Mouse (Mus musculus) limb, embryonic 12.5 days (tissue): ENCODE data around the gene Tia1. TPM values are rescaled to one million over a fixed set of nuclear protein-coding genes. Genes with fewer than 3 reads are reported as not detected.

Source experiments
- ATAC-seq: fragments of 200-750 bp; cut with Nextera tagmentation; 2 replicates; pipeline ENCODE4 v1.8.0; 2017; ENCODE audit warnings: low read depth, moderate TSS enrichment; ENCODE audit not compliant: insufficient number of reproducible peaks, insufficient read depth, low FRiP score, low TSS enrichment
- H3K27ac ChIP-seq: fragments of 300-500 bp; sonication (generic); 2 replicates; pipeline ENCODE4 v1.5.1; 2016; ENCODE audit warnings: mild to moderate bottlenecking, moderate library complexity
- H3K27me3 ChIP-seq: fragments of 300-500 bp; sonication (generic); 2 replicates; pipeline ENCODE4 v1.6.1; 2016; ENCODE audit warnings: mild to moderate bottlenecking, moderate library complexity
- H3K36me3 ChIP-seq: fragments of 300-500 bp; sonication (generic); 2 replicates; pipeline ENCODE4 v1.6.1; 2016; ENCODE audit warnings: mild to moderate bottlenecking, moderate library complexity
- H3K4me1 ChIP-seq: fragments of 300-500 bp; sonication (generic); replicated peaks from 2 replicates; pipeline ENCODE4 v1.6.1; 2016
- H3K4me2 ChIP-seq: fragments of 300-500 bp; sonication (generic); 2 replicates; pipeline ENCODE4 v1.6.1; 2016; ENCODE audit warnings: mild to moderate bottlenecking, moderate library complexity
- H3K4me3 ChIP-seq: fragments of 300-500 bp; sonication (generic); replicated peaks from 2 replicates; pipeline ENCODE4 v1.5.1; 2016; ENCODE audit warnings: mild to moderate bottlenecking
- H3K9ac ChIP-seq: fragments of 300-500 bp; sonication (generic); replicated peaks from 2 replicates; pipeline ENCODE4 v1.6.1; 2016; ENCODE audit warnings: mild to moderate bottlenecking, moderate library complexity
- H3K9me3 ChIP-seq: fragments of 300-500 bp; sonication (generic); 2 replicates; pipeline ENCODE4 v1.6.1; 2016; ENCODE audit warnings: mild to moderate bottlenecking, moderate library complexity
- WGBS: fragments of 180-500 bp; shearing (Covaris S2); methylation state at CpG from one replicate; pipeline ENCODE4 v1.1.7; 2016; 5-methylcytosine and 5-hydroxymethylcytosine counted together
- polyA plus RNA-seq: library from polyadenylated mRNA; unstranded; fragments of >200 nt; fragmentation: Nextera tagmentation; extraction: Ambion mirVana; gene quantifications from 2 replicates; pipeline ENCODE4 v1.2.1, GENCODE M21; 2016

Tia1 gene
- polyA plus RNA-seq, 1 experiment from 2014 or later, result 331 TPM

DNA sequence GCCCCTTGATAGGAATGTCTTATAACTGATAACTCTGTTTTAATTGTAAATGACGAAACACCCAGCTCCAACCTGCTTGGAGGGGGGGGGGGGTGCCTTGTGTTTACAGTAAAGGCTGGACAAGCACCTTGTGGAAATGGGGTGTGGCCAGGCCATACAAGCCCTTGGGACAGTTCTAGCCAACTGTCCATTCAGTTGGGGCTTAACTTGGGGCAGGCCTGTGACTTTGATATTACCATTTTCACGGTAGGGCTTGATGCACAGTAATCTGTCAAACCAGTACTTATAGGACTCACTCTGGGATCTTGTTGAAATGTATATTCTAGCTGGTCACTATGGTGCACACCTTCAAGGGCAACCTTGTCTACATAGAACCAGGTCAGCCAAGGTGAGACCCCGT, 67.3 kb downstream of the Tia1 start:
- Histone ChIP-seq H3K4me3 (peak overlapping the region; percentile 38; the same call in 1 of the 2 replicates), H3K36me3 (peaks cover 31% of the 10 kb centered on the region; the same call in 1 of the 2 replicates), H3K9ac (no peak overlapping the region), H3K9me3 (no peaks in the 10 kb centered on the region), H3K27ac (peak overlapping the region; percentile 86; the same call in 1 of the 2 replicates), H3K4me2 (peak overlapping the region; percentile 67; the same call in 1 of the 2 replicates), H3K27me3 (no peaks in the 10 kb centered on the region), H3K4me1 (peaks cover 13% of the 10 kb centered on the region)
- no peak for ATAC-seq
- WGBS, result 87% methylated on average over 3 of the region's 3 CpGs

DNA sequence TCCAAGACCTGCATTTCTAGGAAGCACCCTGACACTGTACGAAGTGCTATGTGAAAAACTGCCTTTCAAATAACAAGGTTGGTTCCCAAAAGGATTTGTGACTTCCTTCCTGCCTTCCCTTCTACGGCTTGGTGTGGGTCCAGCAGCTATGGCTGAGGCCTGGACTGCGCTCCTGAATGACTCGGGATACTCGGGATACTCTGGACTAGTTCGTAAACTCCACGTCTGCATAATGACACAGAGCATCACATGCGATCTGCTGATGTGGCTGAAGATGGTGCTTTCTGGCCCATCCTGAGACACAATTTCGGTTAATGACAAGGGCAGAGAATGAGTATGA, 67.7 kb downstream of the Tia1 start:
- Histone ChIP-seq H3K36me3 (peaks cover 29% of the 10 kb centered on the region; the same call in 1 of the 2 replicates), H3K9me3 (no peaks in the 10 kb centered on the region), H3K4me1 (peaks cover 13% of the 10 kb centered on the region), H3K9ac (peak overlapping the region; percentile 48), H3K27ac (peak overlapping the region; percentile 86), H3K4me3 (peak overlapping the region; percentile 38), H3K4me2 (peak overlapping the region; percentile 67), H3K27me3 (no peaks in the 10 kb centered on the region)
- WGBS, result 25% methylated on average over 9 of the region's 9 CpGs
- peak; percentile 53 for ATAC-seq

DNA sequence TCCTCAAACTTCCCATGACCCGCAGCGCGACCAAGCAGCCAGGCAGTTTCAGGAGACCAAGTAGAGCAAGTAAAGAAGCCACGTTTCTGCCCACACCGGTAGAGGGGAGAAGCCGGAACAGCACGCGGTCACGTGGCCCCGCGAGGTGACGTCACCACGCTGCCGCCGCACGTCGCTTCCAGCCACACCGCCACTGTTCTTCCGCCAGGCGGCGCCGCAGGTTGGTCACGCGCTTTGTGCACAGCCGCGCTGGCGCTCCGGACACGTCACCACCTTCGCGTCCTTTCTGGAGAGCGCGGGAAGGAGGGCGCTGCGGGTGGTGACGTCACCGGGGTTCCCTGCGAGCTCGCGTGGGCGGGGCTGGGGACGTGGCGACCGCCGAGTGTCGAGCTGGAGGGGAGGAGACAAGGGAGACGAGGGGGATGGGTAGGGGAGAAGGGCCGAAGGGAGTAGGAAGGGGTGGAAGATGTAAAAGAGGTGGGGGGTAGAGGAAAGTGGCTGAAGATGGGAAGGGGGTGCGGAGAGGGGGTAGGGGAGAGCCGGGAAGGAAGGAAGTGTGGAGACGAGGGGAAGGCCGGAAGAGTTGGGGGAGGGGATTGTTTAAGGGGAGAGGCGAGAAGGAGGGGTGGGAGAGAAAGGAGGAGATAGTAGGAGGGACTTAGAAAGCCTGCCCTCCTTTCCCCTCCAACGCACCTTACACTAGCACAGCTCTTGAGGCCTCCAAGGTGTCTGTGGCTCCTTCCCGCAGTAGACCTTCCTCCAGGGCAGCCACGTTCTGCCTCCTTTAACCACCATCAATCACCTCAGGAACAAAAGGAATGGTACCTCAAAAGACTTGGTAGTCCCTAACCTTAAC, 68.3 kb downstream of the Tia1 start:
- peak overlapping the region; percentile 92 for H3K27ac ChIP-seq
- WGBS, result 1% methylated on average over 56 of the region's 56 CpGs
- peak overlapping the region; percentile 51 for H3K9ac ChIP-seq
- ATAC-seq, result peak; percentile 93
- peak overlapping the region; percentile 38 for H3K4me3 ChIP-seq
- H3K9me3 ChIP-seq, result no peaks in the 10 kb centered on the region
- peaks cover 15% of the 10 kb centered on the region for H3K4me1 ChIP-seq
- no peaks in the 10 kb centered on the region for H3K27me3 ChIP-seq
- peak overlapping the region; percentile 67 for H3K4me2 ChIP-seq
- H3K36me3 ChIP-seq, result peaks cover 24% of the 10 kb centered on the region; the same call in 1 of the 2 replicates

DNA sequence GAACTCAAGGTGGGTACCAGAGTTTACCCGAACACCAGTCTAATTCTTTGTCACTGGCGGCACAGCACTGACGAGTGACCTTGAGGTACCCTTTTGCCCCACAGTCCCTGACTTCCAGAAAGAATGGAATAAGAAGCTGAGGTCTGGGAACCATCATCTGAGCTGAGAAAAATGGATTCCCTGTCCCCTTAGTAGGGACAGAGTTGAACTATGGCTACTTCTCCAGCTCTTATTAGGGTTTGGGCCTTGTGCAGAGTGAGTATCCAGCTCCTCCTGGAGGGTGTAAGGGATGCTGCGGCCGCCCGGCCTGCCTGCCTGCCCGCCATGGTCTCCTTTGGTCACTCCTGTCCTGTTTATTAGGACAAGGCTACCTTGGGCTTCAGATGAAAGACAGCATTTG, 69.1 kb downstream of the Tia1 start:
- WGBS, result 65% methylated on average over 7 of the region's 7 CpGs
- no peaks in the 10 kb centered on the region for H3K27me3 ChIP-seq
- peak overlapping the region; percentile 67 for H3K4me2 ChIP-seq
- H3K4me3 ChIP-seq, result peak overlapping the region; percentile 38
- H3K36me3 ChIP-seq, result peaks cover 20% of the 10 kb centered on the region; the same call in 1 of the 2 replicates
- peak overlapping the region; percentile 51 for H3K9ac ChIP-seq
- no peaks in the 10 kb centered on the region for H3K9me3 ChIP-seq
- H3K4me1 ChIP-seq, result peaks cover 22% of the 10 kb centered on the region
- peak overlapping the region; percentile 92 for H3K27ac ChIP-seq
- peak; percentile 7; the same call in 1 of the 2 replicates for ATAC-seq

DNA sequence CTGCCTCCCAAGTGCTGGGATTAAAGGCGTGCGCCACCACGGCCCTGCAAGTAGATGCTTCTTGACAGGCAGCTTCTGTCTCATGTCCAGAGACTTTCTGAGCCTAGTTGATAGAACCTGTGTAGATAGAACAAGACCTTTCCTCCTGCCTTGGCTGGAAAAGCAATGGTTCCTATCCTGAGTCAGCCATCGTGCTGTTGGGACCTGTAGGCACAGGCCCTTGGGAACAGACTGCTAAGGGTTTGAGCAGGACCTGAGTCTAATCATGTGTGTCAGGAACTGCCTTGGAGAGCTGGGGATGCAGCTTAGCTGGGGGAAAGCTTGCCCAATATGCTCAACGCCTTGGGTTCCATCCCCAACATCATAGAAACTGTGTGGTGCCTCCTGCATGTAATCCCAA, 70.1 kb downstream of the Tia1 start:
- ATAC-seq, result no peak
- WGBS, result 93% methylated on average over 5 of the region's 5 CpGs
- no peak overlapping the region for H3K27ac ChIP-seq
- H3K4me3 ChIP-seq, result no peak overlapping the region
- no peaks in the 10 kb centered on the region for H3K27me3 ChIP-seq
- H3K4me2 ChIP-seq, result no peak overlapping the region
- peaks cover 32% of the 10 kb centered on the region for H3K4me1 ChIP-seq
- no peaks in the 10 kb centered on the region for H3K9me3 ChIP-seq
- H3K9ac ChIP-seq, result no peak overlapping the region
- peaks cover 10% of the 10 kb centered on the region; the same call in 1 of the 2 replicates for H3K36me3 ChIP-seq

DNA sequence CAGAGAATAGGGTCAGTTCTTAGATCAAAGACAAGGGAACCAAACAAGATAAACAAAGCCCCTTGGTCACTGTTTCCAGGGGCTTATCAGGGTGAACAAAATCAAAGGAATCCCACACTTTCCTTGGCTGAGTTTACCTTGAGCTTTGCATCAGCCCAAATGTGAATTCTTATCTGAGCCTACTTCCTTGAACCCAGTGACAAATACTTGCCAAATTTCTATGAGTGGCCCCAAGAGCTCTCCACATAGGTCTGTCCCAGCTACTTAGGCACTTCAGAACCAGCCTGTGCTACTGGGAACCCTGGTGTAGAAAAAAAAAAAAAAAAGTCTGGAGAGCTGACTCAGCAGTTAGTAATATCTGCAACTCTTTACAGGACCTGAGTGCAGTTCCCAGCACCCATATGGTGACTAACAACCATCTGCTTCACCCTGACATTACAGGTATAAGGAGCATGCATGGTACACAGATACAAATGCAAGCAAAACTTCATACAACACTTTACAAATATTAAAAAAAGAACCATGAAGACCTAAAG, 70.7 kb downstream of the Tia1 start:
- H3K4me3 ChIP-seq, result no peak overlapping the region
- ATAC-seq, result no peak
- H3K27ac ChIP-seq, result peak overlapping the region; percentile 64; the same call in 1 of the 2 replicates
- no peaks in the 10 kb centered on the region for H3K9me3 ChIP-seq
- no peak overlapping the region for H3K4me2 ChIP-seq
- no peak overlapping the region for H3K9ac ChIP-seq
- peaks cover 39% of the 10 kb centered on the region for H3K4me1 ChIP-seq
- H3K36me3 ChIP-seq, result peaks cover 4% of the 10 kb centered on the region; the same call in 1 of the 2 replicates
- no peaks in the 10 kb centered on the region for H3K27me3 ChIP-seq

DNA sequence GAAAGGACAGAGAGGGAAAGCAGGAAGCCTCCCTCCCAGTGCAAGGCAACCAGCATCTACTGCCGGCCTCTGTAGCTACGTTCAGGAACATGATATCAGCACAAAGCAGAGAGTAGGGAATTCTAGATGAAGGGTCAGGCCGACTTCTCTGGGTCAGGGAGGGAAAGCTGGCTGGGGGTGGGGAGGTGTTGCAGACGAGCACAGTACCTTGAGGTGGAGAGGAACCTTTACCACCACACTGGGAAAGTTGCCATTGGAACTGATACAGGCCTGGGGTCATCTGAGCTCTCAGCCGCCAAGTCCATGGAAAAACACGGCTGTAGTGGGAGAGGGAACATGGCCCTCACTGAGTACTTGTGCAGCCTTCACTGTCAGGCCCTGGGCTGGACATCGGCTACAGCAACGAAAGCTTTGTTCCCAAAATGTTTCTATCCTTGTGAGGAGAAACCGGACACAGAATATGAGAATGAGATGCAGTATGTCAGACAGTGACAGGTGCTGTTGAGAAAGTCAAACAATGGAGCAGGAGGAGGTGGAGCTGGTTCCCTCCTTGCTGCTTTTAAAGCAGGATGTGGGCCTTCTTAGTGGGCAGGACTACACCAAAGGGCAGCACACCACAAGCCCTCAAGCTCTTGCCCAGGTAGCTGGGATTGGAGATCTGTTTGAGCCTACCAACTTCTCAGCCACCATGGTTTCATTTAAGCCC, 71.6 kb downstream of the Tia1 start:
- Histone ChIP-seq H3K27ac (peak overlapping the region; percentile 64), H3K4me1 (peaks cover 48% of the 10 kb centered on the region), H3K4me3 (no peak overlapping the region), H3K9ac (no peak overlapping the region), H3K36me3 (no peaks in the 10 kb centered on the region), H3K4me2 (no peak overlapping the region), H3K9me3 (no peaks in the 10 kb centered on the region), H3K27me3 (no peaks in the 10 kb centered on the region)
- 71% methylated on average over 9 of the region's 9 CpGs for WGBS
- no peak for ATAC-seq

DNA sequence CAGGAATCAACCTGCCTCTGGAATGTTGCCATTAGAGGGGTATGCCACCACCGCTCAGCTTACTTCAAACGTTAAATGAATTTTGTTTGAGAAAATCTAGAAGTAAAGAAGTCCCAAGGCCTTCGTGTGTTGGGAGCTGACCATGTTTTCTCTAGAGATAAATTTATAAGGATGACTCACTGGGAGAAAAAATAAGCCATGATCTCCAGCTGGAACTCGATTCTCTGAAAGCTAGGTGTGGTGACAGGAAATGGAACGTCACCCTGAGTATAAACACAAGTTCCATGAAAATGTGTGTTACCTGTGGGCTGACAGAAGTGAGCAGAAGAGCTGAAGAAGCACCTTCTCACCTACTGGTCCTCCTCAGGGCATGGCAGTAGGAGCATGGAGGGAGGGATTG, 72.9 kb downstream of the Tia1 start:
- no peak overlapping the region for H3K4me2 ChIP-seq
- 86% methylated on average over 5 of the region's 5 CpGs for WGBS
- H3K27ac ChIP-seq, result peak overlapping the region; percentile 97; the same call in 1 of the 2 replicates
- peaks cover 58% of the 10 kb centered on the region for H3K4me1 ChIP-seq
- no peaks in the 10 kb centered on the region for H3K9me3 ChIP-seq
- H3K4me3 ChIP-seq, result no peak overlapping the region
- no peak for ATAC-seq
- no peaks in the 10 kb centered on the region for H3K36me3 ChIP-seq
- H3K27me3 ChIP-seq, result no peaks in the 10 kb centered on the region
- no peak overlapping the region for H3K9ac ChIP-seq

DNA sequence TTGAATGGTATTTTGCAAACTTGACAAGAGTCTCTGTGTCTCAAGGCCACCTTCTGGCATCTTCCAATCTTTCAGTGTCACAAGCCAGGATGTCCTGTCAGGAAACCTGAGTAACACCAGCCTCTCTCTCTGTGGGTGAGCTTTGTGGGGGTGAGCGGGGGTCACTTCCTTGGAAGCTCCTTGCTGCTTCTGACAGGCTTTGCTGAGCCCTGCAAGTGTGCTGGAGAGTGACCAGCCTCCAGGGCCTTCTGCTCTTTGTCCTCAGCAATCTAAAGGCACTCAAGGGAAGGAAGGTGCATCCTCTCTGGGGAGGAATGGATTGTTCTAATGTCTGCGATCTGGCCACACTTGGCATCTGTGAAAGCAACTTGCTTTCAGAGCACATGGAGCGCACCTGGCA, 75.3 kb downstream of the Tia1 start:
- Histone ChIP-seq H3K4me3 (no peak overlapping the region), H3K9me3 (no peaks in the 10 kb centered on the region), H3K9ac (peak overlapping the region; percentile 5; the same call in 1 of the 2 replicates), H3K27ac (peak overlapping the region; percentile 97), H3K27me3 (no peaks in the 10 kb centered on the region), H3K4me1 (peaks cover 50% of the 10 kb centered on the region), H3K4me2 (peak overlapping the region; percentile 44), H3K36me3 (no peaks in the 10 kb centered on the region)
- no peak for ATAC-seq
- WGBS, result 56% methylated on average over 3 of the region's 3 CpGs

DNA sequence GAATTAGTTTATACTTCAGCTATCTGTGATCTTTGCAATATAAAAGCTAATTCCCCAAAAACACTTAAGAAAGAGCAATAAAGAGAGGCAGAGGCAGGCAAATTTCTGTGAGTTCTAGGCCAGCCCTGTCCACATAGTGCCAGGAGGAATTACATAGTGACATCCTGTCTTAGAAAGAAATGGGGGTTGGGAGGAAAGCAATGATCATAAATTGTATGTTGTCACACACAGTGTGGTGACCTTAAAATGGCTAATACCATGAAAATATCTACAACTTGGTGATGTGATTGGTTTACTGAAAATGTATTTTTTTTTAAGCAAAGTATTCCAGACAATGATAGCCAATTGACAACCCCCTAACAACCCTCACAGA, 75.8 kb downstream of the Tia1 start:
- Histone ChIP-seq H3K9ac (no peak overlapping the region), H3K4me2 (peak overlapping the region; percentile 44)

DNA sequence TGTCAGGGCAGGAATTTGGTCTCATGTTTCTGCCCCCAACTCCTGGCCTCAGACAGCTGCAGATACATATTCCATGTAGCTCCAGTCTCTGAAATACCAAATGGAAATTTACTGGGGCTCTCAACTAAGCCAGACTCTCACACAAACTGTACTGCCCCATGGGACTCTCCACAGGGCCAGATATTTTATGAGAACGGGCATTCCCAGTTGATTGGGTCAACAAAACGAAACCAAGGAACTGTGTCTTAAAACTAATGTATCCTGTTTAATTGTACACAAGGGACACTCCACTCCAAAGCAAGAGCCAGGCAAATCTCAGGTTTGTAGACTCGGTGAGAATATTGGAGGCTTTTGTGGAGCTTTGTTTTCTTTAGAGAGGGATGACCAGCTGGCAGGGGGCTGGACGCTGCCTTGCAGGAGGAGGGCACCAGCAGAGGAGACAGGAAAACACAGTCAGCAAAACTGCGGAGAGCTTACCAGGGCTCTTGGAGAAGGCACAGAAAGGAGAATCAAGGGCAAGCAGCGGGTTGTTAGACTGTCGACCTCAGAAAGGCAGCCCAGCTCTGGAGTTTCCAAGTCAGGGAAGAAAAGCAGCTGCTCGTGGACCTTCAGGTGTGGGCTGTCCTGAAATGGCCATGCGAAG, 76.3 kb downstream of the Tia1 start:
- 0 out of 2 replicates have a peak overlapping the region, but pooled peaks have one; percentile 18 for H3K9ac ChIP-seq
- peak overlapping the region; percentile 97 for H3K27ac ChIP-seq
- H3K4me3 ChIP-seq, result peak overlapping the region; percentile 14

More for the DNA sequence above, 75.8 kb downstream of the Tia1 start:
- Histone ChIP-seq H3K4me1 (peaks cover 52% of the 10 kb centered on the region), H3K4me3 (no peak overlapping the region), H3K36me3 (no peaks in the 10 kb centered on the region), H3K27ac (peak overlapping the region; percentile 97), H3K9me3 (no peaks in the 10 kb centered on the region), H3K27me3 (no peaks in the 10 kb centered on the region)
- ATAC-seq, result peak; percentile 26; the same call in 1 of the 2 replicates

More for the DNA sequence above, 76.3 kb downstream of the Tia1 start:
- Histone ChIP-seq H3K4me1 (peaks cover 52% of the 10 kb centered on the region), H3K36me3 (no peaks in the 10 kb centered on the region), H3K27me3 (no peaks in the 10 kb centered on the region), H3K4me2 (peak overlapping the region; percentile 44), H3K9me3 (no peaks in the 10 kb centered on the region)
- ATAC-seq, result peak; percentile 79
- WGBS, result 17% methylated on average over 9 of the region's 9 CpGs
